Mouse (Mus musculus): ENCODE measurements at regions not wholly inside any gene's neighbourhood (a gene's known extent, or its start where the extent isn't known, plus 50 kb on each side); places are given as distances from the start of the nearest gene placed in this dataset.
"Not testable (repeated sequence)": the region's sequence is repeated elsewhere in the genome, so short reads cannot be mapped to it uniquely, and the experiment has no call there.

DNA sequence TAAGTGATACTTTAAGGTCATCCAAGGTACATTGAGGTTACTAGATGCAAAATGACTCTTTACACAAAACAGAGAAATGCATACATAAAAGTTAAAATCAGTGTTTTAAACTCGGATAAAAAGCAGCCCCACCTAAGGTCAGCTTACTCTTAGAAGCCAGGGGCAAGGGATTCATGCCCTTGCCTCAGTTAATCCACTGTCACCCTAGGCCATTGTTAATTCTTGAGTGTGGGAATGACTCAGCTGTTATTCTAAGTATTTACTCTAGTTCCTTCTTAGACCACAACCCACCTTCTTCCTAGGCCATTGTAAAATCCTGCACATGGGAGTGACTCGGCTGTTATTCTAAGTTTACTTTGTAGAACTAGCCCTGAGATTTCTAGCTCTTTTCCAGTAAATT, 64.1 kb upstream of the Ces1h start:
- not testable (repeated sequence) for DNase-seq

DNA sequence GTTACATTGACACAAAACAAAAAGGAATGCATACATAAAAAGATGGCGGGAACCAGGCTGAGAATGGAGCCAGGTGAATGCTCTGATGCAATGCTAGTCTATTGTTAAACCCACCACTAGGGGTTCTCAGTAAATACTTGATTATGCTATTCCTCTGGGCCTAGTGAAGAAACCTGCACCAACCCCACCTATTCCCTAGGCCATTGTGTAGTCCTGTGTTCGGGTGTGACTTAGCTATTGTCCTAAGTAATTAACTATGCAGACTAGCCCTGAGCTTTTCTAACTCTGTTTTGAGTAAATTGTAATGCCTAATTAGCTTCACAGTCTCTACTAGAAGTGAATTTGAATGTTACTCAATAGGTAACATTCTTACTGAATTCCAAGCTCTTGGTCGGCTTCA, 62.4 kb upstream of the Ces1h start:
- DNase-seq: no peak

DNA sequence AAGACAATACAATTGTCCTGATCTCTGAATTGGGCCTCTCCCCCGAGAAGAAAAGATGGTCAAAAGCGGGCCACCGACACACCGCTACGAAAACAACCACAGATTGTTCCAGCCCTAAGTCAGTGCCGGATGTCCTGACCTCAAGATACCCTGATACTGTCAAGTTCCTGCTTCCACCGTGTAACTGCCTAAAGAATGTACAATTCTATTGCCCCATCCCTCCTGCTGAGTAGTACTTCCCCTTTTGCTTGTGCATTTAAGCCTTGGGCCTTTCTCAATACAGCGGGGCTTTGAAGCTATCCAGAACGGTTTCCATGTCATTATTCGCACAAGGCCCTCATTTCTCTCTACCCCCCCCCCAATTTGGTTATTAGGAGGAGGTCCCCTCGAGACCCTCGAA, 57.1 kb upstream of the Ces1h start:
- not testable (repeated sequence) for DNase-seq

DNA sequence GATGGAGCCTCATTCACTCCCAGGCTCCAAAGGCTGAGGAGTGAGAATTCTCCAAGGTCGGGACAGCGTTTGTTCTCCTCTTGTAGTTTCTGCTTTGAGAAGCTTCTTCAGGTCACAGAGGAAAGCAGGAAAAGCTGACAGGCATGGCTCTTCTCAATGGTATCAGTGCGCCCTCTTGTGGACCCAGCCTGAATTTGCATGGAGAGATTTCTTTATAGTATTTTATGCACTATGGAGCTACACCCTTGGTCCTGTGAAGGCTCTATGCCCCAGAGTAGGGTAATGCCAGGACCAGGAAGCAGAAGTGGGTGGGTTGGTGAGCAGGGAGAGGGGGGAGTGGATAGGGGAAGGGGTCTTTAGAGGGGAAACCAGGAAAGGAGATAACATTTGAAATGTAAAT, 51.1 kb upstream of the Ces1h start:
- DNase-seq: peak; percentile 64 to 66
